Mouse (Mus musculus): ENCODE measurements around the gene Dtx2. TPM values are rescaled to one million over a fixed set of nuclear protein-coding genes. Genes with fewer than 3 reads are reported as not detected.
A peak's percentile ranks its signal among the peaks of the same experiment; 100 is the strongest.
"Not testable (repeated sequence)": the region's sequence is repeated elsewhere in the genome, so short reads cannot be mapped to it uniquely, and the experiment has no call there.

The Dtx2 gene
- polyA plus RNA-seq, 1 experiment from 2014 or later: 35.4 TPM

DNA sequence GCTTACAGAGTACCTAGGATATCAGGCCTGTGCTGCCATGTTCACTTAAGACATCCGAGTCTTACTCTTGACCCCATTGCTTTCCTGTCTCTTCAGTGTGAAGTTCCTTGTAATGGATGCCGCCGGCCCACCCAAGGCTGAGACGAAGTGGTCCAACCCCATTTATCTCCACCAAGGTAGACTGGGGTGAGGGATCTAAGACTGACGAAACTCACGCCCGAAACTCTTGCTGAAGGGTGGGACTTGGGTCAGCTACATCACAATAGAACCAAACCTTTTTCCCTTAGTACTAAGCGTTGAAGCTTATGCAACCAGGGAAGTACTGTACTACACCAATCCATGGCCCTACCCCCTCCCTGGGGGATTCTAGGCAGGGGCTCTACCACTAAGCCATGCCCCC is 47.1 kb downstream of the Dtx2 start:
- H3K27me3 ChIP-seq (ENCODE audit: control insufficient read depth, insufficient read depth, low read length): no peaks in the 10 kb centered on the region
- H3K36me3 ChIP-seq (ENCODE audit: control insufficient read depth, insufficient read depth, low read length): no peaks in the 10 kb centered on the region
- H3K4me1 ChIP-seq (replicated peaks; ENCODE audit: control insufficient read depth, insufficient read depth, low read length): no peaks in the 10 kb centered on the region
- DNase-seq (ENCODE audit: low spot score) (no peak), ATAC-seq (replicated peaks; ENCODE audit: low FRiP score) (no peak)
- H3K4me2 ChIP-seq (ENCODE audit: low read depth, low read length, severe bottlenecking): no peak overlapping the region
- WGBS: 94% methylated on average over 8 of the region's 8 CpGs
- no peaks in the 10 kb centered on the region for H3K9me3 ChIP-seq (ENCODE audit: control insufficient read depth, low read length)
- H3K9ac ChIP-seq (ENCODE audit: low read length): no peak overlapping the region
- no peak overlapping the region for H3K27ac ChIP-seq (ENCODE audit: low read depth, low read length)
- H3K4me3 ChIP-seq (ENCODE audit: low read depth, low read length): no peak overlapping the region

DNA sequence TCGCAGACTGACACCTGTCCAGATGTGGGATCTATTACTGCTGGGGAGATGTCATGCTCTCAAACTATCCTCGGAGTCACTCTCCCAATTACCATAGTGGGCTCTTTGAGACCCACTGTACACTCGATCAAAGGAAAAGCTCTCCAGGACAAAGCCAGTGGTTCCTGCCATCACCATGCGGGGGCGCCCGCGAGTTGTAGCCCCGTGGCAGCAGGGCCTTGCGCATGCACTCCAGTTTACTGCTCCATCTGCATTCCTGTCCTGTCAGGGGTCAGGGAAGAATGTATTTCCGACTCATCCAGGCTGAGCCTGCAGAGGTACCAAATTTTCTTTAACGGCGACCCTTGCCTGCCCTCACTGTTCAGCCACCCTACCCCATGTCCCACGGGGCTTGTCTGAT is 50.3 kb downstream of the Dtx2 start:
- 68% methylated on average over 13 of the region's 13 CpGs for WGBS
- no peak for ATAC-seq (replicated peaks; ENCODE audit: low FRiP score)

DNA sequence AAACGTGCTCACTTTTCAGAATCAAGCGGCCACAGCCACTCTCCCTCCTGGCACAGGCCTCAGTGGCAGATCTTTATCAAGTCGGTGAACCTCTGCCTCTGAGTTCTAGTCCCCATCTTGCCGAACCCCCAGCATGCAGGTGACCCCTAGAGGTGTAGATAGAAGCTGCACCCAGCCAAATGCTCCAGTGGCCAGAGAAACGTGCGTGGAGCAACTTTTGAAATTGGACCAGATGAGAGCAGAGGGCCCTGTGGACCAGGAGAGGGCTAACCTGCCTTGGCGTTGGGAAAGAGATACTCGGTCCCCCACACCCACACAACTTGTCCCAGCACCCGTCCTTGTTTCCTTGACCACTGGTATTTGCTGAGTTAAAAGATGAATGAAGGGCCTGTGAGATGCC is 50.8 kb downstream of the Dtx2 start:
- Histone ChIP-seq H3K9me3 (ENCODE audit: control insufficient read depth, low read length) (no peaks in the 10 kb centered on the region), H3K27ac (ENCODE audit: low read depth, low read length) (no peak overlapping the region), H3K9ac (ENCODE audit: low read length) (no peak overlapping the region), H3K27me3 (ENCODE audit: control insufficient read depth, insufficient read depth, low read length) (no peaks in the 10 kb centered on the region), H3K36me3 (ENCODE audit: control insufficient read depth, insufficient read depth, low read length) (no peaks in the 10 kb centered on the region), H3K4me2 (ENCODE audit: low read depth, low read length, severe bottlenecking) (no peak overlapping the region), H3K4me1 (replicated peaks; ENCODE audit: control insufficient read depth, insufficient read depth, low read length) (no peaks in the 10 kb centered on the region), H3K4me3 (ENCODE audit: low read depth, low read length) (no peak overlapping the region)
- no peak for DNase-seq (ENCODE audit: low spot score)
- WGBS: 44% methylated on average over 9 of the region's 9 CpGs
- ATAC-seq (replicated peaks; ENCODE audit: low FRiP score): no peak

More for the DNA sequence above, 50.3 kb downstream of the Dtx2 start:
- H3K9ac ChIP-seq (ENCODE audit: low read length): no peak overlapping the region
- H3K4me3 ChIP-seq (ENCODE audit: low read depth, low read length): no peak overlapping the region
- no peaks in the 10 kb centered on the region for H3K9me3 ChIP-seq (ENCODE audit: control insufficient read depth, low read length)
- no peak for DNase-seq (ENCODE audit: low spot score)
- no peaks in the 10 kb centered on the region for H3K36me3 ChIP-seq (ENCODE audit: control insufficient read depth, insufficient read depth, low read length)
- no peak overlapping the region for H3K4me2 ChIP-seq (ENCODE audit: low read depth, low read length, severe bottlenecking)
- no peaks in the 10 kb centered on the region for H3K4me1 ChIP-seq (replicated peaks; ENCODE audit: control insufficient read depth, insufficient read depth, low read length)
- H3K27me3 ChIP-seq (ENCODE audit: control insufficient read depth, insufficient read depth, low read length): no peaks in the 10 kb centered on the region
- no peak overlapping the region for H3K27ac ChIP-seq (ENCODE audit: low read depth, low read length)

DNA sequence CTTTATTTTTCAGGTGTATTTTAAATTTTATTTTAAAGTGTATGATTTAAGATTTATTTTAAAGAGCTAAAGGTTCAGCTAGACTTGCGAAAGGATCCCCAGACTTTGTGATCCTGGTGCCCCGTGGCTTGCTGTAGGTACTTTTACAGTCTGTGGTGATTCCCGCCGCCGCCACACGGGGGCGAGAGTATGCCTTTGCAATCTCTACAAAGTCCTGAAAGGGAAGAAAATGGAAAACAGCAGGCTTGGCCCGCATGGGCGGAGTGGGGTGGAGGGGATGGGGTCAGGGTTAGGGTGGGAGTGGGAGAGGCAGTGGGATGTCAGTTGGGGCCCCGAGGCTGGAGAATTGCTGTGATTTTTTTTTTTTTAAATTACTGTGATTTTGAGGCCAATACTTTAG is 51.4 kb downstream of the Dtx2 start:
- peak overlapping the region; percentile 6; the same call in 1 of the 2 replicates for H3K9ac ChIP-seq (ENCODE audit: low read length)
- DNase-seq (ENCODE audit: low spot score) (peak; percentile 94), ATAC-seq (replicated peaks; ENCODE audit: low FRiP score) (peak; percentile 55)
- H3K36me3 ChIP-seq (ENCODE audit: control insufficient read depth, insufficient read depth, low read length): no peaks in the 10 kb centered on the region
- no peak overlapping the region for H3K4me2 ChIP-seq (ENCODE audit: low read depth, low read length, severe bottlenecking)
- H3K27me3 ChIP-seq (ENCODE audit: control insufficient read depth, insufficient read depth, low read length): no peaks in the 10 kb centered on the region
- no peaks in the 10 kb centered on the region for H3K4me1 ChIP-seq (replicated peaks; ENCODE audit: control insufficient read depth, insufficient read depth, low read length)
- WGBS: 3% methylated on average over 10 of the region's 10 CpGs
- no peak overlapping the region for H3K27ac ChIP-seq (ENCODE audit: low read depth, low read length)
- H3K9me3 ChIP-seq (ENCODE audit: control insufficient read depth, low read length): no peaks in the 10 kb centered on the region
- H3K4me3 ChIP-seq (ENCODE audit: low read depth, low read length): no peak overlapping the region

DNA sequence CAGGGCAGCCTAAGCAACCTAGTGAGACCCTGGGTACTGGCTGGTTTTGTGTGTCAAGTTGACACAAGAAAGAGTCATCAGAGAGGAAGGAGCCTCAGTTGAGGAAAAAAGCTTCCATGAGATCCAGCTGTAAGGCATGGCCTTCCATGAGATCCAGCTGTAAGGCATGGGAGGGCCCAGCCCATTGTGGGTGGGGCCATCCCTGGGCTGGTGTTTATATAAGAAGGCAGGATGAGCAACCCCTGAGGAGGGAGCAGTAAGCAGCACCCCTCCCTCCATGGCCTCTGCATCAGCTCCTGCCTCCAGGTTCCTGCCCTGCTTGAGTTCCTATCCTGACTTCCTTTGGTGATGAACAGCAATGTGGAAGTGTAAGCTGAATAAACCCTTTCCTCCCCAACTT is 53.9 kb downstream of the Dtx2 start:
- not testable (repeated sequence) for H3K4me1 ChIP-seq (replicated peaks; ENCODE audit: control insufficient read depth, insufficient read depth, low read length); H3K9ac ChIP-seq (ENCODE audit: low read length); H3K27me3 ChIP-seq (ENCODE audit: control insufficient read depth, insufficient read depth, low read length); H3K4me2 ChIP-seq (ENCODE audit: low read depth, low read length, severe bottlenecking); ATAC-seq (replicated peaks; ENCODE audit: low FRiP score); H3K27ac ChIP-seq (ENCODE audit: low read depth, low read length); H3K36me3 ChIP-seq (ENCODE audit: control insufficient read depth, insufficient read depth, low read length); H3K9me3 ChIP-seq (ENCODE audit: control insufficient read depth, low read length); DNase-seq (ENCODE audit: low spot score); H3K4me3 ChIP-seq (ENCODE audit: low read depth, low read length)

DNA sequence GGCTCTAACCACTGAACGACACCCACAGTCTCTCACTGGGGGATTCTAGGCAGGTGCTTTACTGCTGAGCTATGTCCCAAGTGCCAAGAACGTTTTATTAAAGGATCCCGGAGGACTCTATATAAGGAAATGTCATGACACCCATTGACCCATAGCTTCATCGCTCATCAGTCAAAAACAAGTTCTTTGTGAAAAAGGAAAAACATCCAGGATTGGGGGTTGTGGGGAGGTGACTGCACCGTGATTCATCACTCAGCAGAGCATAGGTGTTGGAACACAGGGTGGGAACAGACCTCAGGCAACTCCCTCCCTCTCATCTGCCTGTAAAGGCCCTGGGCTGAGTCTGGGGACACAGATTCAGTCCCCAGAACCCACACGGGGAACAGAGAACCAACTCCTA is 55.3 kb downstream of the Dtx2 start:
- Histone ChIP-seq H3K4me1 (replicated peaks; ENCODE audit: control insufficient read depth, insufficient read depth, low read length) (peaks cover 10% of the 10 kb centered on the region; the same call in 1 of the 2 replicates), H3K27me3 (ENCODE audit: control insufficient read depth, insufficient read depth, low read length) (no peaks in the 10 kb centered on the region), H3K4me2 (ENCODE audit: low read depth, low read length, severe bottlenecking) (no peak overlapping the region), H3K27ac (ENCODE audit: low read depth, low read length) (no peak overlapping the region), H3K4me3 (ENCODE audit: low read depth, low read length) (no peak overlapping the region), H3K36me3 (ENCODE audit: control insufficient read depth, insufficient read depth, low read length) (no peaks in the 10 kb centered on the region), H3K9ac (ENCODE audit: low read length) (no peak overlapping the region), H3K9me3 (ENCODE audit: control insufficient read depth, low read length) (no peaks in the 10 kb centered on the region)
- DNase-seq (ENCODE audit: low spot score) (no peak), ATAC-seq (replicated peaks; ENCODE audit: low FRiP score) (no peak)
- 76% methylated on average over 6 of the region's 6 CpGs for WGBS

DNA sequence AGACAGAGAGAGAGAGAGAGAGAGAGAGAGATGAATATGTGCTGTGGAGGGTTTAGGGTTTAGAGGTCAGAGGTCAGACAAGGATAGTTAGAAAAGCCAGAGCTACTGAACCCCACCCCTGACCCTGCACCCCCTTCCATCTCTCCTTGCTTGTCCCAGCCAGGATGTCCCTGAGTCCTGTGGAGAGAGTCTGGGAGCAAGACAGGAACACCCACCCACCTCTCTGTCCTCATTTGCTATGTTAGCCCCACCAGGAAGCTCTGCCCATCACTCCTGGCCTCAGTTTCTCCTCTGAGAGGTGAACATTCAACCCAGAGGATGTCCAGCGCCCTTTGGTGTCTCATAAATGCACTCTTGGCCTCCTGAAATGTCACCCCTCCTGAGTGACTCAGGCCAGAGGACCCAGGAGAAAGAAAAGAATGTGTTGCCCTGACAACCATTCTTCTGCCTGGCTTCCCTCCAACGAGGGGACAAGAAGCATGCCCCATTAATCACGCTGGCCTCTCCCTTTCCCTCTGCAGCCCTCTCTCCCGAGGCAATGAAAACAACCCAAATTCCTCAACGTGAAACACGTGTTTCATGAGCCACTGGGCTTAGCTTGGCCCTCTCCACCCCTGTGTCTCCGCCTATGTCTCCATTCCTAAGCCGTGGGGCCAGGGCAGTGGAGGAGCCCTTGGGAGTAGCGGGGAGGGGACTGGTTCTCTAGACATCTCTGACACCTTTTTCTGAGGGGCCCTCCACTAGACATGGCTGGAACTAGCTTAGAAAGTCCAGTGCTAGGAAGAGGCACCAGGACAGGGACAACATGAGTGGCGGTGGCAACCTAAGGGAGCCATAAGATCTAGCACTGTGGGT is 56.9 kb downstream of the Dtx2 start:
- DNase-seq (ENCODE audit: low spot score): peak; percentile 80
- Histone ChIP-seq H3K9me3 (ENCODE audit: control insufficient read depth, low read length) (no peaks in the 10 kb centered on the region), H3K36me3 (ENCODE audit: control insufficient read depth, insufficient read depth, low read length) (no peaks in the 10 kb centered on the region), H3K4me1 (replicated peaks; ENCODE audit: control insufficient read depth, insufficient read depth, low read length) (peaks cover 10% of the 10 kb centered on the region; the same call in 1 of the 2 replicates), H3K4me2 (ENCODE audit: low read depth, low read length, severe bottlenecking) (no peak overlapping the region), H3K27me3 (ENCODE audit: control insufficient read depth, insufficient read depth, low read length) (no peaks in the 10 kb centered on the region), H3K9ac (ENCODE audit: low read length) (peak overlapping the region; percentile 23; the same call in 1 of the 2 replicates), H3K4me3 (ENCODE audit: low read depth, low read length) (no peak overlapping the region), H3K27ac (ENCODE audit: low read depth, low read length) (peak overlapping the region; percentile 72)
- ATAC-seq (replicated peaks; ENCODE audit: low FRiP score): peak; percentile 85
- WGBS: 6% methylated on average over 10 of the region's 10 CpGs

DNA sequence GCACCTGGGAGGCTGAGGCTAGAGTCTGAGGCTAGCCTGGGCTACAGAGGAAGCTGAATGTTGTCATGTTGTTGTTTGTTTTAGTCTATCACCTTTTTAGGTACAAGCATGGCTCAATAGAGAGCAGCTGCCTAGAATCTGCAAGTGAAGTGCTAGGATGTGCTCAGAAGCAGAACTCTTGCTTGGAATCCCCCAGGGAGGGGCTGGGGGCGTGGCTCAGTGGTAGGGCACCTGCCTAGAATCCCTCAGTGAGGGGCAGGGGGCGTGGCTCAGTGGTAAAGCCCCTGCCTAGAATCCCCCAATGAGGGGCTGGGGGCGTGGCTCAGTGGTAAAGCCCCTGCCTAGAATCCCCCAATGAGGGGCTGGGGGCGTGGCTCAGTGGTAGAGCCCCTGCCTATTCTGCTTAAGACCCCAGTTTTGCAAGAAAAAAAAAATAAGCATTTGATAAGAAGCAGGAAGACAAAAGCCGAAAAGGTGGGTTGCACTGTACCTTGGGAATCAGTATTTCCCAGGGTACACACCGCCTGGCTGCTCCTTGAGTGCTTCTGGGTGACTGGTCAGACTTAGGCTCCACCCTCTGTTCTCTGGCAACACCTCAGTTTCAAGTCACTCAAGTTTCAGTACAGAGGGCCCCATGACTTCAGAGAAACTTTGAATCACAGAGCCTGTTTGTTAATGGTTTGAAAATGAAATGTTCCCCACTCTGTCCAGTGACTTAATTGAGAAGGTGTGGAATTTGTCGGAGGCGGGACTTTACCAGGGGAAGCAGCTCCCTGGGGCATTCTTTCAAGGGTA is 58.5 kb downstream of the Dtx2 start:
- no peak overlapping the region for H3K4me3 ChIP-seq (ENCODE audit: low read depth, low read length)
- no peak overlapping the region for H3K27ac ChIP-seq (ENCODE audit: low read depth, low read length)
- ATAC-seq (replicated peaks; ENCODE audit: low FRiP score) (no peak), DNase-seq (ENCODE audit: low spot score) (no peak)
- peaks cover 10% of the 10 kb centered on the region; the same call in 1 of the 2 replicates for H3K4me1 ChIP-seq (replicated peaks; ENCODE audit: control insufficient read depth, insufficient read depth, low read length)
- WGBS: 84% methylated on average over 8 of the region's 8 CpGs
- no peak overlapping the region for H3K9ac ChIP-seq (ENCODE audit: low read length)
- no peaks in the 10 kb centered on the region for H3K36me3 ChIP-seq (ENCODE audit: control insufficient read depth, insufficient read depth, low read length)
- no peaks in the 10 kb centered on the region for H3K9me3 ChIP-seq (ENCODE audit: control insufficient read depth, low read length)
- H3K4me2 ChIP-seq (ENCODE audit: low read depth, low read length, severe bottlenecking): no peak overlapping the region
- H3K27me3 ChIP-seq (ENCODE audit: control insufficient read depth, insufficient read depth, low read length): no peaks in the 10 kb centered on the region

Data from forebrain, embryonic 11.5 days (tissue).